Mouse (Mus musculus) small intestine, adult 2 months (tissue): ENCODE data around the gene Ap1g1.

Source experiments
- CTCF ChIP-seq: fragments of 200-500 bp; IDR thresholded peaks from 2 replicates; pipeline ENCODE4 v1.5.1; 2012; ENCODE audit warnings: low read depth, mild to moderate bottlenecking, control low read depth, inconsistent platforms, low read length, moderate library complexity, mixed read lengths; ENCODE audit not compliant: insufficient replicate concordance, insufficient read length; ENCODE audit errors: extremely low read depth
- POLR2A ChIP-seq: fragments of 200-500 bp; IDR thresholded peaks from 2 replicates; pipeline ENCODE4 v1.6.1; 2012; ENCODE audit warnings: low read depth, mild to moderate bottlenecking, control low read depth, inconsistent platforms, low read length, moderate library complexity

- TF ChIP-seq CTCF (no peak), POLR2A (no peak)
Measured at GRCm38 (mm10) chr8:109800325-109800724, 22.0 kb downstream of the Ap1g1 start.
